23 mouse cellular contexts compared by ENCODE assay signal in genomic region chr2:69098701-69099100, GRCm38 (mm10). TPM values are rescaled to one million over a fixed set of nuclear protein-coding genes. Genes with fewer than 3 reads are reported as not detected.
"Had no signal": no experiment of that assay in that cellular context is flagged by ENCODE, and none has a peak within 500 bp of the region (broad histone marks: within the 10 kb centered on the region; RNA-seq: fewer than 3 reads in every experiment).

No protein-coding gene starts in this region.

- H3K9me3 ChIP-seq: heart, embryonic 12.5 days; hindbrain, embryonic 13.5 days; kidney, embryonic 15.5 days; limb, embryonic 13.5 days; limb, embryonic 15.5 days; liver, embryonic 12.5 days had no signal

- H3K4me3 ChIP-seq: gastrocnemius, adult 2 months; heart, adult 2 months; heart, embryonic 12.5 days; hindbrain, embryonic 13.5 days; kidney, embryonic 15.5 days; limb, embryonic 13.5 days; limb, embryonic 15.5 days; liver, embryonic 12.5 days had no signal

- H3K9ac ChIP-seq: heart, embryonic 12.5 days; hindbrain, embryonic 13.5 days; kidney, embryonic 15.5 days; limb, embryonic 13.5 days; limb, embryonic 15.5 days; liver, embryonic 12.5 days; liver, embryonic 14.5 days had no signal

- H3K4me1 ChIP-seq: heart, embryonic 12.5 days; hindbrain, embryonic 13.5 days; kidney, embryonic 15.5 days; limb, embryonic 13.5 days; limb, embryonic 15.5 days; liver, embryonic 12.5 days had no signal

- ATAC-seq: forebrain, embryonic 16.5 days; hindbrain, postnatal 0 days; intestine, embryonic 16.5 days; liver, embryonic 12.5 days had no signal

- H3K4me2 ChIP-seq: heart, embryonic 12.5 days; hindbrain, embryonic 13.5 days; kidney, embryonic 15.5 days; limb, embryonic 13.5 days; limb, embryonic 15.5 days; liver, embryonic 12.5 days had no signal

- H3K36me3 ChIP-seq: heart, embryonic 12.5 days; kidney, embryonic 15.5 days; limb, embryonic 13.5 days; limb, embryonic 15.5 days; liver, embryonic 12.5 days had no signal

- H3K27me3 ChIP-seq: heart, embryonic 12.5 days; hindbrain, embryonic 13.5 days; kidney, embryonic 15.5 days; limb, embryonic 13.5 days; limb, embryonic 15.5 days; liver, embryonic 12.5 days had no signal

- DNase-seq: gastrocnemius, adult 2 months; gastrocnemius, postnatal 10 days; gastrocnemius, postnatal 36 days; heart, adult 2 months; heart, postnatal 10 days; kidney, adult 11 months; kidney, adult 2 months; kidney, adult 9 months; kidney, postnatal 14 days; kidney, postnatal 36 days; left cerebral cortex, postnatal 4 days had no signal

- H3K27ac ChIP-seq: gastrocnemius, adult 2 months; heart, adult 2 months; hindbrain, embryonic 13.5 days; hindbrain, postnatal 0 days; kidney, embryonic 15.5 days; kidney, postnatal 0 days; limb, embryonic 13.5 days; limb, embryonic 15.5 days; liver, embryonic 12.5 days; liver, embryonic 14.5 days had no signal

RNA-seq across cellular contexts. Expression of gene Nostrin, which starts 36.9 kb away (rescaled TPM):
- total RNA-seq: hematopoietic stem cell, adult 5-6 weeks had no signal
